Mouse (Mus musculus) olfactory bulb, adult 2 months (tissue): ENCODE data around the gene Fkbp15.

ENCODE experiments used
- CTCF ChIP-seq: fragments of 200-500 bp; IDR thresholded peaks from 2 replicates; pipeline ENCODE4 v1.5.1; 2012; ENCODE audit warnings: low read depth, mild to moderate bottlenecking, low read length, moderate library complexity; ENCODE audit not compliant: insufficient read depth
- POLR2A ChIP-seq: fragments of 200-500 bp; IDR thresholded peaks from 2 replicates; pipeline ENCODE4 v1.6.1; 2012; ENCODE audit warnings: mild to moderate bottlenecking, low read depth, low read length, moderate library complexity; ENCODE audit not compliant: insufficient read depth

GRCm38 (mm10) chr4:62359256-62359775 is 1.0 kb downstream of the Fkbp15 start:
- TF ChIP-seq POLR2A (no peak), CTCF (no peak)
